Mouse (Mus musculus) kidney, embryonic 15.5 days (tissue): ENCODE data around the gene Col12a1. TPM values are rescaled to one million over a fixed set of nuclear protein-coding genes. Genes with fewer than 3 reads are reported as not detected.
A peak's percentile ranks its signal among the peaks of the same experiment; 100 is the strongest.

Experiments
- ATAC-seq: fragments of 200-750 bp; cut with Nextera tagmentation; replicated peaks from 2 replicates; pipeline ENCODE4 v1.8.0; 2017; ENCODE audit warnings: moderate TSS enrichment; ENCODE audit not compliant: low FRiP score
- H3K27ac ChIP-seq: fragments of 300-500 bp; sonication (generic); 2 replicates; pipeline ENCODE4 v1.5.1; 2015; ENCODE audit warnings: mild to moderate bottlenecking, inconsistent platforms
- H3K27me3 ChIP-seq: fragments of 300-500 bp; sonication (generic); 2 replicates; pipeline ENCODE4 v1.6.1; 2015; ENCODE audit warnings: inconsistent platforms
- H3K36me3 ChIP-seq: fragments of 300-500 bp; sonication (generic); 2 replicates; pipeline ENCODE4 v1.6.1; 2015; ENCODE audit warnings: inconsistent platforms
- H3K4me1 ChIP-seq: fragments of 300-500 bp; sonication (generic); 2 replicates; pipeline ENCODE4 v1.6.1; 2015; ENCODE audit warnings: inconsistent platforms
- H3K4me2 ChIP-seq: fragments of 300-500 bp; sonication (generic); 2 replicates; pipeline ENCODE4 v1.6.1; 2015; ENCODE audit warnings: moderate library complexity, mild to moderate bottlenecking, inconsistent platforms
- H3K4me3 ChIP-seq: fragments of 300-500 bp; sonication (generic); replicated peaks from 2 replicates; pipeline ENCODE4 v1.5.1; 2015; ENCODE audit warnings: mild to moderate bottlenecking, inconsistent platforms
- H3K9ac ChIP-seq: fragments of 300-500 bp; sonication (generic); 2 replicates; pipeline ENCODE4 v1.6.1; 2015; ENCODE audit warnings: mild to moderate bottlenecking, inconsistent platforms
- H3K9me3 ChIP-seq: fragments of 300-500 bp; sonication (generic); replicated peaks from 2 replicates; pipeline ENCODE4 v1.6.1; 2016; ENCODE audit warnings: inconsistent platforms
- WGBS: fragments of 180-500 bp; shearing (Covaris S2); methylation state at CpG from one replicate; pipeline ENCODE4 v1.1.7; 2015; ENCODE audit warnings: mixed read lengths; 5-methylcytosine and 5-hydroxymethylcytosine counted together
- polyA plus RNA-seq: library from polyadenylated mRNA; unstranded; fragments of >200 nt; fragmentation: Nextera tagmentation; extraction: Ambion mirVana; gene quantifications from 2 replicates; pipeline ENCODE4 v1.2.1, GENCODE M21; 2015

Col12a1 gene
- 30.5 and 33.5 TPM in 2 replicates for polyA plus RNA-seq

DNA sequence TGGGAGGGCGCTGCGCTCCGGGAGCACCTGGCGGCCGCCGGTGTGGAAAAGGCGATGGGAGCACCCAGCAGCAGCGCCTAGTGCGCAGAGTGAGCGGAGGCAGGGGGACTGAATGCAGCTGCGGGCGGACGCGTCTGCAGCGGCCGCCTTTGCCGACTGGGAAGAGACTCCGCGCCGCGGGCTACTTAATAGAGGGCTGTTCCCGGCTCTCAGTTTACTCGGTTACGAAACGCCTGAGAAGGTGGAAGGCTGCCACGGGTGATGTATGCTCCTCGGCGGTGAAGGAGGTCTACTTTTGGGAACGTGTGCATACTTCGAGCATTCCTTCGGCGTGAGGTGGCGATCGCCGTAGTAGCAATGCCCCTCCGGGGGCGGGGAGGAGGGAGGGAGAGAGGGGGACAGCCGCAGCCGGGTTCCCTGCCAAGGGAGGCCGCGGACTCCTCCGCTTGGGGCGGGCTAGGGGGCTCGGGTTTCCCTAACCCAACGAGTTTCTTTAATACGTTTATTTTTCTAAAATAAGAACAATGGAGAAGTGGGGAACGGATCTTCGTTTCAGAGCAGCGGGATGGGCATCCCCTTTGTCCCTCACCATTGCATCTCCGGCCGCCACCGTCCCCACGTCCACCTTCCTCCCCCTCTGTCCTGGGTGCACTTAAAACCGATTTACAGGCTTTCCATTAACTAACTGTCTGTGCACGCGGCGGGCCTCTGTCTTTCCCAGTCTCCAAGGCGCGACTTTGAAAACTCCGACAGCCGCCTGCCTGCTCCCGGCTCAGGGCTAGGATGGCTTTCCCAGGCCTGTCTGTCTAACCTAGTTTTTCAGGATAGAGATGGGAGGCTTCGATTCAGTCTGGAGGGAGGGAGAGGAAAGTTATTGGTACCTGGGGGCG, at the start of gene Col12a1:
Gene Col12a1, minus strand, starts transcription at position 351 of the 890 bp plus-strand sequence.
- Histone ChIP-seq H3K4me2 (peak within 1 kb of the TSS; percentile 90), H3K4me1 (peaks cover 60% of the 10 kb centered on the region), H3K9me3 (no peaks in the 10 kb centered on the region), H3K4me3 (peak within 1 kb of the TSS; percentile 55), H3K36me3 (no peaks in the 10 kb centered on the region), H3K27me3 (peaks cover 39% of the 10 kb centered on the region), H3K9ac (peak within 1 kb of the TSS; percentile 43), H3K27ac (peak within 1 kb of the TSS; percentile 75)
- peak; percentile 68 for ATAC-seq
- WGBS, result under 1% methylated on average over 64 of the region's 64 CpGs

DNA sequence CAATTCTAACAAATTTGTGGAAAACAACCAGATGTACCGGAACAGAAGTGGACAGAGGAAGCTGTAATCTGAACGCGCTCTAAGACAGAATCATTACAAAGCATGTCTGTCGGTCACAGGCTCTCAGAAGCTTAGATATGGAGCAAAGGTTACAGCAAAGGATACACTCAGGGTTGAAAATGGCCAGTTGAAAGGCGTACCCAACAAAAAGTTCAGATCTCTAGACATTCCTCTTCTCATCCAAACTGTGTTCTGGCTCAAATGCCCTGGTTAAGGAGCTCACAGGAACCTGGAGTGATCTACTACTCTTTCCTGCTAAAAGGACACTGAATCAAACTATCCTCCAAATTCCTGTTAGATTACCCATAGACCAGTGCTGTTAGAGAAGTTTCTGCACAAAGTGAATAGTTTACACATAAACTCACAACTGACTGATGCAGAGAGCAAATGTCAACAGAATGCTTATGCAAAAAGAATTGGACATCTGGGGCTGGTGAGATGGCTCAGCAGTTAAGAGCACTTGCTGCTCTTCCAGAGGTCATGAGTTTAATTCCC, 48.4 kb upstream of the Col12a1 start:
- 91% methylated on average over 5 of the region's 5 CpGs for WGBS
- peaks cover 3% of the 10 kb centered on the region; the same call in 1 of the 2 replicates for H3K4me1 ChIP-seq
- no peak for ATAC-seq

DNA sequence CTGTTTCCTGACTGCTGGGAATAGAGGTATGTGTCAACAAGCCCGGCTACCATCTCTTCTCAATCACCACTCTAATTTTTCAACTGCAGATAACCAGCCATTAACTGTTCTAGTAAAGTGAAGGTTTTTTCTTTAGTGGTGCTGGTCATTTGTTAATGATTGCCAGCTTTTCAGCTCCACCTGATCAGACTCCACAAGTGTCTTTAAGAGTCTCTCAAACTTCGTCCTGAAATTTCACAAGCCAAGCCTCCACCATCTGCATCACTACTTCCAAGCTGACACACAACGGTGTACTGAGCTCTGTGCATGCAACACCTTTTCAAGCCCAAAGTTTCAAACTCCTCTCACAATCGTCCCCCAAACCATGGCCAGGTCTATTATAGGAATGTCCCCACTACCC, 46.7 kb upstream of the Col12a1 start:
- Histone ChIP-seq H3K27ac (no peak overlapping the region), H3K27me3 (no peaks in the 10 kb centered on the region), H3K36me3 (peaks cover 5% of the 10 kb centered on the region), H3K9ac (no peak overlapping the region), H3K4me2 (no peak overlapping the region), H3K9me3 (no peaks in the 10 kb centered on the region), H3K4me1 (peaks cover 3% of the 10 kb centered on the region; the same call in 1 of the 2 replicates), H3K4me3 (no peak overlapping the region)
- ATAC-seq, result peak; percentile 25; the same call in 1 of the 2 replicates
- 76% methylated on average over 4 of the region's 4 CpGs for WGBS

More for the DNA sequence above, 48.4 kb upstream of the Col12a1 start:
- no peaks in the 10 kb centered on the region for H3K9me3 ChIP-seq
- no peak overlapping the region for H3K4me2 ChIP-seq
- H3K9ac ChIP-seq, result no peak overlapping the region
- H3K27ac ChIP-seq, result no peak overlapping the region
- no peak overlapping the region for H3K4me3 ChIP-seq
- no peaks in the 10 kb centered on the region for H3K27me3 ChIP-seq
- H3K36me3 ChIP-seq, result peaks cover 17% of the 10 kb centered on the region

DNA sequence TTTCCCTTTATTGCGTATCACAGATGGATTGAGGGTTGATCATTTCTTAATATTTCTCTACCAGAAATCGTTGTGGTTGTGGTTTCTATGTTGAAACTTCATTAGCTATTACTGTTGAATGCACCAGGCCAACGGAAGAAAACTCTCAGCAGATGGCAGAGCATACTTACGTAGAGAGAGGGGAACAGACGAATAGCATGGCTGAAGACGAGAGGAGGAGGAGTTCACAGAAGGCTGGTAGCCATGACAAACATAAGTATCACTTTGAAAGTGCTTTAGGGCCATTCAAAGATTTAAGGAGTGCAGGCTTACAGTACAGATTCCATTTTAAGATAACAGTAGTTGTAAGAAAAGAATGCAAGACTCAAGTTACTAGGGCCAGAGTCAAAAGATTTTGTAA, 43.9 kb upstream of the Col12a1 start:
- no peak for ATAC-seq
- peaks cover 17% of the 10 kb centered on the region for H3K4me1 ChIP-seq
- no peak overlapping the region for H3K4me3 ChIP-seq
- 81% methylated on average over 6 of the region's 6 CpGs for WGBS
- H3K27ac ChIP-seq, result no peak overlapping the region
- no peaks in the 10 kb centered on the region for H3K9me3 ChIP-seq
- H3K4me2 ChIP-seq, result no peak overlapping the region
- peaks cover 4% of the 10 kb centered on the region for H3K36me3 ChIP-seq
- no peak overlapping the region for H3K9ac ChIP-seq
- H3K27me3 ChIP-seq, result no peaks in the 10 kb centered on the region

DNA sequence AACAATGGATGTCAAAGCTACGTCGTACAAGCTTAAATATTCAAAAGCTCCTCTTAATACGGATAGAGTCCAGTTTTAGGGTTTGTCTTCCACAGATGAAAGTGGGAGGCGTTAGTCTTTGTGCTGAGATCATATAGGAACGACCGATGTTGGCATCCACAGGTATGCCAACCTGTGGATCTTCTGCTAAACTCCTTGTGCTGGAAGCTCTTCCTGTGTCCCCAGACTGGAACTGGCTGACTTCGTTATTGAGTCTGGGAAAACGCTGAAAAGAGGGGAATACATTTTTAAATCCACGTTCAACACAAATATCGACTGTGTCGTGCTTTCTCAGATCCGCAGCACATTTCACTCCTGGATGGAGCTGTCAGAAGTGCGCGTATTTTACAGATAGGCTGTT, 41.4 kb upstream of the Col12a1 start:
- WGBS, result 7% methylated on average over 14 of the region's 14 CpGs

DNA sequence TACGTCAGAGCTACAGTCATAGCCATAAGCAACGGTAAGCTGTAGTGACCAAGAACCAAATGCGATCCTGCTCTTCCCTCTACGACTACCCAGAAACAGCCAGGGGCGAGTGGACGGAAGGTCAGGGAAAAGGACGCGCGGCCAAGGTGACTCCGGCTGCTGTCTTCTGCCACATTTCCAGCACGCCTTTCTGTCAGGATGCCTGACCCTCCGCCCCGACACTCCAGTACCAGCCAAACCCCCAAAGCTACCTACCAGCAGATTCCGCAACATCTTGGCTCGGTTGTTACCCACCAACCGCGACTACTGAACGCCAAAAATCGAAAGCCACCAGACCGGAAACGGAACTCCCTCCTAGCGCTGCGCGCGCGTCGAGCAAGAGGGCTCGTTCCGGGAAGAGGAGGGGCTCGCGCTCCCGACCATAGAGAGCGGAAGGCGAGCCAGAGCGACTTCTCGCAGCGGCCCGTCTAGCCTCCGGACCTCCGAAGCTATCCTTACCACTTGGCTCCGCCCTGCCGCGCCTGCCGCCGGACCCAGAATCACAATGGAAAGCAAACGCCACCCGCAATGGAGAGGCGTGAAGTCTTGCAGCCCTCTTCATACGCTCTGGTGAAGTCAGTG, 40.9 kb upstream of the Col12a1 start, which contains the start of gene Cox7a2:
Gene Cox7a2, minus strand, starts transcription at position 494 of the 621 bp plus-strand sequence.
- under 1% methylated on average over 49 of the region's 49 CpGs for WGBS
- Histone ChIP-seq H3K4me2 (peak within 1 kb of the TSS; percentile 78), H3K36me3 (peaks cover 27% of the 10 kb centered on the region), H3K27ac (peak within 1 kb of the TSS; percentile 91), H3K4me1 (peaks cover 14% of the 10 kb centered on the region), H3K4me3 (peak within 1 kb of the TSS; percentile 90), H3K9ac (peak within 1 kb of the TSS; percentile 82), H3K9me3 (no peaks in the 10 kb centered on the region), H3K27me3 (no peaks in the 10 kb centered on the region)
- peak; percentile 100 for ATAC-seq

More for the DNA sequence above, 41.4 kb upstream of the Col12a1 start:
- no peak; the same call in 1 of the 2 replicates for ATAC-seq
- Histone ChIP-seq H3K27me3 (no peaks in the 10 kb centered on the region), H3K9me3 (no peaks in the 10 kb centered on the region), H3K4me1 (peaks cover 14% of the 10 kb centered on the region), H3K9ac (peak overlapping the region; percentile 82), H3K27ac (peak overlapping the region; percentile 91), H3K4me2 (peak overlapping the region; percentile 78), H3K4me3 (peak overlapping the region; percentile 90), H3K36me3 (peaks cover 24% of the 10 kb centered on the region)

DNA sequence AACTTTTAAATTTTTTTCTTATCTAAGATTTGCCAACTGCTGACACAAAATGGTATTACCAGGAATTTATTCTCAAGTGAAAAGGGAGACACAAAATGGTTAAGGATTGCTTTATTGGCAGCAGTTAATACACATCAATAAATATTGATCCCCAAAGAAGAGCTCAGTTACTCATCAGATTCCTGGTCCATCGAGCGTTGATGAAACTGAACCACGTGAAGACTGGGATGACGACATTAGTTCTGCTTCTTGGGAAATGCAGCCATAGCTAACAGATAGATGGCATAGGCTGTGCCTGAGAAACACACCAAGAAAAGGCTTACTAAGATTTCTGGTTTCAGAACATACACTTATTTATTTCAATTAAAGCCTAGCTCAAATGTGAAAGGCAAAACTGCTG, 36.7 kb upstream of the Col12a1 start:
- H3K9ac ChIP-seq, result no peak overlapping the region
- no peaks in the 10 kb centered on the region for H3K27me3 ChIP-seq
- ATAC-seq, result no peak
- no peaks in the 10 kb centered on the region for H3K9me3 ChIP-seq
- no peak overlapping the region for H3K4me2 ChIP-seq
- peaks cover 14% of the 10 kb centered on the region for H3K4me1 ChIP-seq
- H3K36me3 ChIP-seq, result peaks cover 49% of the 10 kb centered on the region
- 97% methylated on average over 4 of the region's 4 CpGs for WGBS
- H3K4me3 ChIP-seq, result no peak overlapping the region
- no peak overlapping the region for H3K27ac ChIP-seq

DNA sequence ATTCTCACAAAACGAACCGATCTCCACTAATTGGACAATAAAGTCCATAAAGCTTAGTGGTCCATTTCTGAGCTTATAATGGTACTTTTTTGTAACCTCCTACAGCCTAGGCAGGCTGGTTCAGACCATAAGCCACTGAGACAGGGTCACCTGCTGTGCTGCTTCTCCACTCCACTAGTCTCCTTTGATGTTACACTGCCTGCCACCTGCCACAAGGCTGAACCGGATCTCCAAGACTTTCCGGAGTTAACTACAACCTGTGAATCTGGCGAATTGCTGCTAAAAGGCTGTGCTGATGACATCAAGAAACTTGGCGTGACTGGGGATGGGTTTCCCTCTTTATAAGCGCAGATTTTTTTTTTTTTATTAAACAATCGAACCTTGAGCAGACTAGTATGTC, 33.2 kb upstream of the Col12a1 start:
- 37% methylated on average over 8 of the region's 8 CpGs for WGBS

DNA sequence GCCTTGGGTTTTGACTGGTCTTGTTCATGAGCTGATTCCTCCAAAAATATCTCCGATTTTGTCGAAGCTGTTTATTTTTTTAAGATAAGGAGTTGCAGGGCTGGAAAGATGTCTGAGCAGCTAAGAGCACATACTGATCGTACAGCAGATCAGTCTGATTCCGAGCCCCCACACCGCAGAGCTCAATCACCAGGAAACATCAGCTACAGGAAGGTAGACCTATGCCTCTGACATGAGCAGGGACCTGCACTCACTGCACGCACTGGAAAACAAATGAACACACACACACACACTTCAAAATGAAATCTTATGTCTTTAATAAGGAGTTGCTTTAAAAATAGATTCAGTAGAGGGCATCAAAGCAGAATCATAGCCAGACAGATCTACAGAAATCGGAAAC, 32.1 kb upstream of the Col12a1 start:
- H3K9ac ChIP-seq, result no peak overlapping the region
- no peaks in the 10 kb centered on the region for H3K9me3 ChIP-seq
- H3K4me2 ChIP-seq, result no peak overlapping the region
- H3K27ac ChIP-seq, result no peak overlapping the region
- H3K36me3 ChIP-seq, result peaks cover 32% of the 10 kb centered on the region
- WGBS, result 78% methylated on average over 7 of the region's 7 CpGs
- H3K4me3 ChIP-seq, result no peak overlapping the region
- H3K27me3 ChIP-seq, result no peaks in the 10 kb centered on the region
- H3K4me1 ChIP-seq, result no peaks in the 10 kb centered on the region
- ATAC-seq, result no peak

More for the DNA sequence above, 33.2 kb upstream of the Col12a1 start:
- no peak overlapping the region for H3K9ac ChIP-seq
- no peaks in the 10 kb centered on the region for H3K27me3 ChIP-seq
- no peaks in the 10 kb centered on the region for H3K4me1 ChIP-seq
- no peak overlapping the region for H3K4me3 ChIP-seq
- H3K36me3 ChIP-seq, result peaks cover 42% of the 10 kb centered on the region
- H3K4me2 ChIP-seq, result no peak overlapping the region
- no peaks in the 10 kb centered on the region for H3K9me3 ChIP-seq
- ATAC-seq, result no peak
- no peak overlapping the region for H3K27ac ChIP-seq

DNA sequence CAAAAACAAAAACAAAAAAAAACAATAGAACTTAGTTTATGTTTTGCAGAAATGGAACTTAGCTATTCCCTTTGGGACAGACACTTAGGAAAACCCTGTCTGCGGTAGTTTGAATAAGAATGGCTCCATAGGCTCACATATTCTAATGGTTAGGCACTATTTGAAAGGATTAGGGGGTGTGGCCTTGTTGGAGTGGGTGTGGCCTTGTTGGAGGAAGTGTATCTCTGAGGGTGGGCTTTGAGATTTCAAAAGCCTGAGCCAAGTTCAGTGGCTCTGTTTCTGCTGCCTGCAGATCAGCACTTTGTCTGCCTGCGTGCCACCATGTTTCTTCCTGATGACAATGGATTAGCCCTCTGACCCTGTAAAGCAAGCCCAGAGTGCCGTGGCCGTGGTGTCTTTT, 26.4 kb upstream of the Col12a1 start:
- Histone ChIP-seq H3K27ac (no peak overlapping the region), H3K36me3 (no peaks in the 10 kb centered on the region), H3K4me1 (no peaks in the 10 kb centered on the region), H3K4me3 (no peak overlapping the region), H3K9me3 (no peaks in the 10 kb centered on the region), H3K4me2 (no peak overlapping the region), H3K27me3 (no peaks in the 10 kb centered on the region), H3K9ac (no peak overlapping the region)
- WGBS, result 68% methylated on average over 4 of the region's 4 CpGs
- no peak for ATAC-seq

DNA sequence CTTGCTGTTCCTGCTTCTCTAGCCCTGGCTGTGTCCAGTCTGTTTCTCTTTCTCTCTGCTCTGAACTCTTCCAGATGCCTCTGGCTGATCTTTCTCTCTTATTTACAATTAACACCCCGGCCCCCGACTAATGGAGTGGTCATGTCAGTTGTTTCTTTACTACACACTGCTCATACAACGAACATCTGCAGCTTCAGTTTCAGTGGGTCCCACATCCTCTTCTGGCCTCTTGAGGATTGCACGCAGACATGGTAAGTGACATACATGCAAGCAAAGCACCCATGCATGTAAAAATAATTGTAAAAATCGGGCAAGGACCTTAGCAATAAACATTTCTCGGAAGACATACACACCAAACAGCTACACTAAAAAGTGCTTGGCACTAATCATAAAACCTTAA, 17.0 kb upstream of the Col12a1 start:
- Histone ChIP-seq H3K27ac (no peak overlapping the region), H3K4me3 (no peak overlapping the region), H3K4me2 (no peak overlapping the region), H3K9ac (no peak overlapping the region), H3K27me3 (no peaks in the 10 kb centered on the region), H3K4me1 (no peaks in the 10 kb centered on the region), H3K9me3 (no peaks in the 10 kb centered on the region), H3K36me3 (no peaks in the 10 kb centered on the region)
- no peak for ATAC-seq
- WGBS, result 82% methylated on average over 6 of the region's 6 CpGs

DNA sequence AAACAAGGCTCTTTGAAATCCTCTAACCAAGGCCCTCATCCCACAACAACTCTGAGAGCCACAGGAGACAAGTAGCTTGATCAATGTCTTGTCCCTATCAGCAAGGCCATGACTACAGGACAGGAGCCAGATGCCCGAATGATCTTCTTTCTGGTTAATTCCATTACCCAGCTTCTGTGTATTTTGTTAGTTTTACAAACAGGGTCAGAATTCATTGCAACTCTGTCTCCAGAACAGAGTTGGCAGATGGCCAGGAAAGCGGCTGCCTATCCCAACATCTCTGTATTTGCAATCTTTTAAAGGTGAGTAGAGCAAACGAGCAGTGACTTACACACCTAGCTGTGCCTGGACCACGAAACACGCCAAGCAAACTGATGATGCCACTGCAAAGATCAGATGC, 11.7 kb upstream of the Col12a1 start:
- Histone ChIP-seq H3K4me2 (no peak overlapping the region), H3K9me3 (no peaks in the 10 kb centered on the region), H3K27ac (no peak overlapping the region), H3K36me3 (no peaks in the 10 kb centered on the region), H3K27me3 (no peaks in the 10 kb centered on the region), H3K4me1 (no peaks in the 10 kb centered on the region), H3K4me3 (no peak overlapping the region), H3K9ac (no peak overlapping the region)
- WGBS, result 73% methylated on average over 5 of the region's 5 CpGs
- no peak for ATAC-seq
